Mouse (Mus musculus): ENCODE measurements around the gene Gtf2ird2.
A peak's percentile ranks its signal among the peaks of the same experiment; 100 is the strongest.

Gene Gtf2ird2

DNA sequence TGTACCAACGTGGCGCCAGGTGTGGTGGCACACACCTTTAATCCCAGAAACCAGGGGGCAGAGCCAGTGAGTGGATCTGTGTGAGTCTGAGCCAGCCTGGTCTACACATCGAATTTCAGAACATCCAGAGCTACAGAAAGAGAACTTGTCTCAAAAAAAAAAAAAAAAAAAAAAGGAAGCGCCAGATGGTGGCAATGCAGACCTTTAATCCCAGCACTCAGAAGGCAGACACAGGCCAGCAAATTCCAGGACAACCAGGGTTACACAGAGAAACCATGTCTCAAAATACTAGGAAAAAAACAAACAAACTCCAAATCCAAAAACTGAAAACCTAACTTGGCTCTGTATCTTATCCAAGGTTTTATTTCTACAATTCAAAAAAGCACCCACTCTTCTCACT, 86.7 kb downstream of the Gtf2ird2 start:
- peak; percentile 33 to 40 for DNase-seq

DNA sequence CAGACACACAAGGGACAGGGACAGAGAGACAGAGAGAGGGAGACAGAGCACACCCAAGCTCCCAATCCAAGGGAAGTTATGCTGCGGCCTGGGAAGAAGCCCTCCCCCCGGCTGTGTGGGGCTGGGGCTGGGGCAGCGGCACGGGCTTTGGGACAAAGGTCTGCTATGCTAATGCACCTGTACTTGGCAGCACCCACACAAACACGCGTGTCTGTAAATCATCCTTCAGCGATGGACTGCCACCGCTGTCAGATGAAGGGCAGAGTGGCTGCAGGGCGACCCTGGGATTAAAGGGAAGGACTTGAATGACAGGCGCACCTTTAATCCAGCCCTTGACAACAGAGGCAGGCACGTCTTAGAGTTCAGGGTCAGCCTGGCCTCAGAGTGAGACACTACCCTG, 87.6 kb downstream of the Gtf2ird2 start:
- peak; percentile 79 to 83 for DNase-seq

- peak; percentile 58 to 75 for DNase-seq
Observed at GRCm38 (mm10) chr5:134272761-134273160, 88.9 kb downstream of the Gtf2ird2 start.

DNA sequence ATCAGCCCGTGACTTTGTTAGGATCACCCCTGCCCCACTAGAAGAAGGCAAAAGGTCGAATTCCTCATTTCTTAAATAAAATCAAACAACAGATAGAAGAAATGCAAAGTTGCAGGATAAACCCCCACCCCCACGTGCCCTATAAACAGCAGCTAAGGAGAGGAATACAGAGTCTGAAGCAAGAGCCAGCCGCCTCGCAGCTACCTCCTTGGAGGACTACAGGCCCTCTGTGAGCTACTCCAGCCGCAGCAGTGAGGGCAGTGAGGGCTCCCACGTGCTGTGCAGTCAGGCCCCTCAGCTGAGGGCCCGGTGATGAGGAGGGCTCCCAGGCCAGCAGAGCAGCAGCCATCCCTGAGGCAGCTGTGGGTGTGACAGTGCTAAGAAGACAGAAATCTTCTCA, 89.9 kb downstream of the Gtf2ird2 start:
- DNase-seq: peak; percentile 42 to 49

All from kidney, postnatal 36 days (tissue).